ENCODE assay signal across 12 mouse cellular contexts in the genomic region with DNA sequence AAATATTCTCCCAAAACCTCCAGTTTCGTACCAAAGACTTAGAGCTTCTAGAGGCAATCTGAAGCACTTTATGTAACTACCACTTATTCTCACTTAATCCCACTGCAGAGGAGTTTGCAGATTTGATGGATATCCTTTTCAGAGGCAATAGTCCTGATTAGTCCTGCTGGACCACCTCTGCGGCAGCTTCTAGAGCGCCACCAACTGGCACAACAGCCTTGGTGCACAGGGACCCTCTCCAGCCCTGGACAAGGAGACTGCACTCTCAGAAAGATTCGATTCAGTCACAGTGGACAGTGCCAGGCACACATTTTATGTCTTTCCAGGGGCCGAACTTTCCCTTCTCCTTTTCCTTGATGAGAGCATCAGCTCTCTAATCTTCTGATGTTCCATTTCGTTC.
DNase-seq lines count a peak whose midpoint lies in the region; ATAC-seq and TF ChIP-seq lines count a peak whose summit lies in the region.
"Had no signal": no experiment of that assay in that cellular context is flagged by ENCODE, and none has a peak within 500 bp of the region (broad histone marks: within the 10 kb centered on the region; RNA-seq: fewer than 3 reads in every experiment).

No protein-coding gene starts in this region.

- H3K9me3 ChIP-seq in embryonic facial prominence, embryonic 11.5 days (replicated peaks; ENCODE audit: control insufficient read depth, low read length) = no peaks in the 10 kb centered on the region
- H3K9me3 ChIP-seq: embryonic facial prominence, embryonic 15.5 days; kidney, embryonic 15.5 days had no signal

- no peak overlapping the region for H3K9ac ChIP-seq in embryonic facial prominence, embryonic 11.5 days (replicated peaks; ENCODE audit: low read length)
- H3K9ac ChIP-seq: embryonic facial prominence, embryonic 15.5 days; kidney, embryonic 15.5 days had no signal

- no peak overlapping the region for H3K4me3 ChIP-seq in left cerebral cortex, adult 2 months
- H3K4me3 ChIP-seq in embryonic facial prominence, embryonic 11.5 days (ENCODE audit: low read depth, low read length) = no peak overlapping the region
- H3K4me3 ChIP-seq: embryonic facial prominence, embryonic 15.5 days; kidney, embryonic 15.5 days had no signal

- peak; percentile 48 for TF ChIP-seq CTCF in left cerebral cortex, adult 2 months (IDR thresholded peaks at IDR 0.05)

- no peak overlapping the region for H3K27ac ChIP-seq in left cerebral cortex, adult 2 months
- H3K27ac ChIP-seq in embryonic facial prominence, embryonic 11.5 days (replicated peaks; ENCODE audit: low read depth, low read length) = no peak overlapping the region
- H3K27ac ChIP-seq: embryonic facial prominence, embryonic 15.5 days; kidney, embryonic 15.5 days had no signal

- WGBS in embryonic facial prominence, embryonic 11.5 days = 61% methylated on average over 6 of the region's 6 CpGs

- H3K4me2 ChIP-seq in embryonic facial prominence, embryonic 11.5 days (ENCODE audit: low read depth, low read length) = no peak overlapping the region
- H3K4me2 ChIP-seq: embryonic facial prominence, embryonic 15.5 days; heart, embryonic 11.5 days; kidney, embryonic 15.5 days had no signal

- no peak for ATAC-seq in embryonic facial prominence, embryonic 11.5 days (replicated peaks; ENCODE audit: insufficient number of reproducible peaks, low FRiP score, low TSS enrichment, low read depth)
- ATAC-seq in frontal cortex, adult (ENCODE audit: low TSS enrichment) = no peak

- H3K4me1 ChIP-seq in embryonic facial prominence, embryonic 11.5 days (ENCODE audit: control insufficient read depth, insufficient read depth, low read length) = no peaks in the 10 kb centered on the region
- H3K4me1 ChIP-seq: embryonic facial prominence, embryonic 15.5 days; kidney, embryonic 15.5 days had no signal

- H3K36me3 ChIP-seq in embryonic facial prominence, embryonic 11.5 days (replicated peaks; ENCODE audit: control insufficient read depth, insufficient read depth, low read depth, low read length) = no peaks in the 10 kb centered on the region
- H3K36me3 ChIP-seq: embryonic facial prominence, embryonic 15.5 days; kidney, embryonic 15.5 days had no signal

- H3K27me3 ChIP-seq in embryonic facial prominence, embryonic 11.5 days (ENCODE audit: control insufficient read depth, insufficient read depth, low read length) = no peaks in the 10 kb centered on the region
- H3K27me3 ChIP-seq: embryonic facial prominence, embryonic 15.5 days had no signal

- peak; percentile 54 to 56 for DNase-seq in cerebellum, postnatal 10 days
- DNase-seq in cerebellum, adult 8-10 months = no peak
- DNase-seq in left cerebral cortex, adult 2 months (ENCODE audit: extremely low spot score in 1 of 2, low spot score in 2 of 2) = peak; percentile 16 to 24
- no peak for DNase-seq in left cerebral cortex, adult 11 months (ENCODE audit: low spot score)
- DNase-seq in ES-CJ7 (ENCODE audit: low read depth, low spot score) = peak; percentile 8
- peak; percentile 17 for DNase-seq in embryonic facial prominence, embryonic 11.5 days (ENCODE audit: low spot score)
- no peak for DNase-seq in spleen, postnatal 14 days (ENCODE audit: low spot score in 2 of 2)
- DNase-seq: lung, adult 2 months had no signal

- intact Hi-C loops in left cerebral cortex, adult 2 months (cut with DNase I) = no loop called here

Comparison
In these comparisons a context has a peak if more than half of its experiments do, and no peak if none do; other contexts are left out.
1. DNase-seq: peak in cerebellum, postnatal 10 days (2 of 2), left cerebral cortex, adult 2 months (2 of 2), ES-CJ7 (single experiment) and embryonic facial prominence, embryonic 11.5 days (single experiment); none in cerebellum, adult 8-10 months (single experiment), left cerebral cortex, adult 11 months (single experiment) and spleen, postnatal 14 days (0 of 2).